Mouse (Mus musculus) c-Kit-positive CD71-negative TER-119-negative erythroid progenitor cells, embryonic 14.5 days (primary cell): ENCODE data around the gene Alkbh6.

Experiments used
- DNase-seq: peaks from one replicate; pipeline ENCODE4 v3.0.0-alpha.2; 2013; ENCODE audit warnings: low read depth

The Alkbh6 gene

GRCm38 (mm10) chr7:30308076-30309005 is at the start of gene Alkbh6:
Gene Alkbh6, plus strand, starts transcription at chr7:30308717.
- DNase-seq: peak; percentile 88

- DNase-seq: no peak
Observed at GRCm38 (mm10) chr7:30265041-30265440, 43.5 kb upstream of the Alkbh6 start.

- DNase-seq: no peak
Observed at GRCm38 (mm10) chr7:30265531-30265930, 43.0 kb upstream of the Alkbh6 start.

- no peak for DNase-seq
Observed at GRCm38 (mm10) chr7:30265935-30266334, 42.6 kb upstream of the Alkbh6 start.

GRCm38 (mm10) chr7:30266780-30267179 is 41.7 kb upstream of the Alkbh6 start:
- no peak for DNase-seq

GRCm38 (mm10) chr7:30269641-30270040 is 38.9 kb upstream of the Alkbh6 start:
- DNase-seq: no peak

GRCm38 (mm10) chr7:30274383-30274782 is 34.1 kb upstream of the Alkbh6 start:
- no peak for DNase-seq

- no peak for DNase-seq
Observed at GRCm38 (mm10) chr7:30278911-30279310, 29.6 kb upstream of the Alkbh6 start.

GRCm38 (mm10) chr7:30279536-30279935 is 29.0 kb upstream of the Alkbh6 start:
- DNase-seq: no peak

- peak; percentile 91 for DNase-seq
Observed at GRCm38 (mm10) chr7:30279951-30280669, 28.4 kb upstream of the Alkbh6 start, which contains the start of the genes Thap8 and Wdr62. Gene Thap8, plus strand, starts transcription at chr7:30280094. Gene Wdr62, minus strand, starts transcription at chr7:30280419.

- peak; percentile 72 for DNase-seq
Observed at GRCm38 (mm10) chr7:30280670-30281138, 27.8 kb upstream of the Alkbh6 start.

- no peak for DNase-seq
Observed at GRCm38 (mm10) chr7:30281522-30281921, 27.0 kb upstream of the Alkbh6 start.

- no peak for DNase-seq
Observed at GRCm38 (mm10) chr7:30282740-30283139, 25.8 kb upstream of the Alkbh6 start.

GRCm38 (mm10) chr7:30286701-30287410 is 21.7 kb upstream of the Alkbh6 start:
- no peak for DNase-seq

GRCm38 (mm10) chr7:30288046-30288445 is 20.5 kb upstream of the Alkbh6 start:
- no peak for DNase-seq

GRCm38 (mm10) chr7:30289071-30289713 is 19.3 kb upstream of the Alkbh6 start:
- no peak for DNase-seq

GRCm38 (mm10) chr7:30289714-30290399 is 18.7 kb upstream of the Alkbh6 start:
- no peak for DNase-seq

GRCm38 (mm10) chr7:30291215-30292131 is 17.0 kb upstream of the Alkbh6 start, which contains the start of gene Clip3:
Gene Clip3, plus strand, starts transcription at chr7:30291728.
- no peak for DNase-seq

GRCm38 (mm10) chr7:30293795-30294194 is 14.7 kb upstream of the Alkbh6 start:
- no peak for DNase-seq

- DNase-seq: no peak
Observed at GRCm38 (mm10) chr7:30294296-30294695, 14.2 kb upstream of the Alkbh6 start.
